Mouse (Mus musculus) liver, adult 2 months (tissue): ENCODE results near the gene Clca2.

Experiments
- CTCF ChIP-seq: fragments of 200-500 bp; IDR thresholded peaks from 2 replicates; pipeline ENCODE4 v1.5.1; 2011; ENCODE audit warnings: low read depth, low read length, control low read depth
- POLR2A ChIP-seq: fragments of 200-500 bp; IDR thresholded peaks from 2 replicates; pipeline ENCODE4 v1.6.1; 2011; ENCODE audit warnings: low read length, control low read depth; ENCODE audit not compliant: insufficient read depth; ENCODE audit errors: extremely low read depth

GRCm38 (mm10) chr3:145028036-145028435 lies 71.2 kb downstream of the Clca2 start:
- TF ChIP-seq CTCF (no peak), POLR2A (no peak)
